Mouse (Mus musculus) lung, postnatal 14 days (tissue): ENCODE results near the gene Fam107b.

Experiments
- DNase-seq: peaks from one replicate; pipeline ENCODE4 v3.0.0; 2021

The Fam107b gene

DNA sequence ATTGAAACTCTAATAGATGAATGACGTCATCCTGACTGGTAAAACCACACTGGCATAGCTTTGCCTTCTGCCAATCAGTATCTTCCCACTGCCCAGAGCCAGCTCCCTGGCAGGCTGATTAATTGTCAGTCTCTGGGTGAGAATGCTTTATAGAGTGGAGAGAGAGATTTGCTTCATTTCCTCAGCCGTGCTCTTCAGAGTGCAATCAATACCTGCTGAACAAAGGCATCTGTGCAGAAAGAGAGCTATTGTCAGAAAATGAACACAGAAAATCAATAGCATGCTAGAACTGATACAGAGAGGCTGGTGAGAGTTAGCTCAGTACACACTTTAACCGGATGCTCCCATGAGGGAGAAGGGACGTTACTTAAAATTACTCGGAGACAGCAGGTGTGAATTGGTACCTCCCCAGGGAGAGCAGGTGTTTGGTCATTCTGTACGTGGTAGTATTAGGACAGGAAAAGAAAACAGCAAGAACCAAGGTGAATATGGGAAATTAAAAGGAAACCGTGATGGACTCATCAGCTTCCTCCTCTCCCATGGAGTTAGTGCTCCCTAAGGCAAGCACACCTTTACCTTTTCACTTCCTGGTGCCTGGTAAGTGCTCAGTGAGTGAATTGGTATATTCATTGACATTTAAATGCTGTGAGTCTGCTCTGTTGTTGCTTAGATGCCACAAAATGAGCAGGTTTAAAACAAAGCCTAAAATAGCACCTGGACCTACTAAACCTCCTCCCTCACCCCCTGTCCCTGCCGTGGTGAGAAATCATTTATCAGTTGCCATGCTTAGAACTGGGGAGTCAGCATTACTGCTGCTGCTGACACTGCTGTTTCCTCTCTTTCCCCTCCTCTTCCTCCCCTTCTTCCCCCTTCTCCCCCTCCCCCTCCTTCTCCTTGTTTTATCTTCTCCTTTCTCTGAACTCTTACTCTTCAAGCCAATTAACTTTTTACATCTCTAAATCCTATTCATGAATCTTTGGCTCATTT lies 38.9 kb downstream of the Fam107b start:
- DNase-seq, result no peak

GRCm38 (mm10) chr2:3618446-3618845 lies 48.2 kb downstream of the Fam107b start:
- no peak for DNase-seq

DNA sequence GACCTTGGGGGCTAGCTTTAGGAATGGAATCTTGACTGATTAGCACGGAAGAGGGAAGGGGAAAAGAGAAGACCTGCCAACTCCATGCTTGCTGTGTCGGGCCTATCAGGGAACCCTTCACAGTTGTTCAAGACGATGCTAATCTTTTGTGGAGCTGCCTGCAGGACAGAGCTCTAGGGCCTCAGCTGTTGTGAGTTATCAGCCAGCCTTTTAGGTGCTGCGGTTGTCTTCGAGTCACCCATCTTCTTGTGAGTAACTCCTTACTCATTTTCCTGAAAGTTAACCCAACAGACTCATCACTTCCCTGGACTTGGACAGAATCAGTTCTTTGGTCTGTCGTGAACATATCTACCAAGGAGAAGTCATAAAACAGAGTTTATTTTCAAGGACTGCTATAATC lies 51.3 kb downstream of the Fam107b start:
- DNase-seq, result no peak

DNA sequence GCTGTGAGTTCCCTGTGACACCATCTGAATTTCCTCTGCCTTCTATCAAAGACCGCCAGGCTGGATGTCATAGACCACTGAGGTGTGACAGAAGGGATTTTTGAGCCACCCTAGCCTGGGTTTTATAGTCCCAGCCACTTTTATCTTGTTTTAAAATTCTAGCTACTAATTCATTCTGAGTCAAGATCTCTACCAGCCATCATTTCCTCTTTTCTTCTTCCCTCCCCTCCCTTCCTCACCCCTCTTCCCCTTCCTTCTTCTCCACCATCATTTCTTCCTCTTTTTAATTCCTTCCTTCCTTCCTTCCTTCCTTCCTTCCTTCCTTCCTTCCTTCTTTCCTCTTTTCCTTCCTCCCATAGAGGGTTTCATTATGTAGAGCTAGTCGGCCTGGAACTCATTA lies 51.9 kb downstream of the Fam107b start:
- no peak for DNase-seq

DNA sequence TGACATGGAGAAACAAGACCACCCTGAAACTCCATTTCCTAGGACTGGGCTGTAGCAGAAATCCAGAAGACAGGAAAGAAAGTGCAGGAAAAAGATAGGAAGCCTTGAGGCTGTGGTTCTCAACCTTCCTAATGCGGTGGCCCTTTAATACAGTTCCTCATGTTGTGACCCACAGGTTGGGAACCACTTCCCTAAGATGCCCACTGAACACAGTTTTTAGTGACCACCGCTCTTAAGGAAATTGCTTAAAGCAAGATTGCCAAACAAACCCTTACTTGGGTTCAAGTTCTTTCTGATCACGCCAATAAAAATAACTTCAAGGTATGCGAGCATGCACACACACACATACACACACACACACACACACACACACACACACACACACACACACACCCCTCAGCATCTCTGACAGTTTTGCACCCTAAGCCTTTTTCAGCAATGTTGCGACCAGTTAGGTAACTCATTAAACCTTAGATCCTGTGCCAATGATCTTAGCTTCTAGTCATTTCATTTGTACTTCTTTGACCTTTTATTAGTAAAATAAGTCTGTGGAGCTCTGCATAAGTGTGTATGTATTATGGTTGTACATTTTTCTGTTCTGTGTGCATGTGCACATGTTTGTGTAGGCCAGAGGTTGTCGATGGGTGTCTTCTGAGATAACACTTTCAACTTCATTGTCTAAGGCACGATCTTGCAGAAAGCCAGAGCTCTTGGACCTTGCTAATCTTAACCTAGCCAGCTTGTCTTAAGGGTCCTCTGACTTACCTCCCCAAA lies 53.1 kb downstream of the Fam107b start:
- DNase-seq, result no peak

- DNase-seq, result no peak
Measured at GRCm38 (mm10) chr2:3623981-3624584, 53.8 kb downstream of the Fam107b start.

DNA sequence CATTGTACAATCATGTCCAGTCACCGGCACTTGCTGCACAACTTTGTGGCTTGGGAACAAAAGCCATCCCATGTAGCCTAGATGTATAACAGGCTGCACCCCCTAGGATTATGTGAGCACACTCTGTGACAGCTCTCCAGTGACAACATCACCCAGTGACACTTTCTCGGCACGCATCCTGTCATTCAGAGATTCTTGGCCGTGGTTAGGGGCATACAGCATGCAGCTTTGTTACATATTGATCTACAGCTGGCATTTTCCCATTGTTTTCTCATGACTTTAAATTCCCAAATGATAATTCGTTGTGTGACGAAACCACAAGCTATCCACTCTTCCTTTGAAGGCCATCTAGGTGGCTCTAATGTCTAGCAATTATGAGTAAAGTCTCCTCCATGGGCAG lies 58.8 kb downstream of the Fam107b start:
- DNase-seq, result no peak

DNA sequence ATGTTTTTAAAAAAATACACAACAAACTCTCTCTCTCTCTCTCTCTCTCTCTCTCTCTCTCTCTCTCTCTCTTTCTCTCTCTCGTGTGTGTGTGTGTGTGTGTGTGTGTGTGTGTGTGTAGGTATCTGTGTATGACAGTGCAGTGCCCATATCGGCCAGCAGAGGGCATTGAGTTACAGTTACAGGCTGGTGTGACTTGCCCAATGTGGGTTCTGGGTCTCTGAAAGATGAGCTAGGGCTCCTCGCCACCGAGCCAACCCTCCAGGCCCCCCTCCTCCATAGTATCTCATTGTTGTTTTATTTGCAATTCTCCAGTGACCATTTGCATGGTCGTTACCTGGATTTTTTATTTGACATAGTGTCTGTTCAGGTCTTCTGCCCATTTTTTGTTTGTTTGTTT lies 59.5 kb downstream of the Fam107b start:
- peak; percentile 14 for DNase-seq

GRCm38 (mm10) chr2:3630769-3631477 lies 60.6 kb downstream of the Fam107b start:
- DNase-seq, result no peak

GRCm38 (mm10) chr2:3633137-3633536 lies 62.8 kb downstream of the Fam107b start:
- no peak for DNase-seq

DNA sequence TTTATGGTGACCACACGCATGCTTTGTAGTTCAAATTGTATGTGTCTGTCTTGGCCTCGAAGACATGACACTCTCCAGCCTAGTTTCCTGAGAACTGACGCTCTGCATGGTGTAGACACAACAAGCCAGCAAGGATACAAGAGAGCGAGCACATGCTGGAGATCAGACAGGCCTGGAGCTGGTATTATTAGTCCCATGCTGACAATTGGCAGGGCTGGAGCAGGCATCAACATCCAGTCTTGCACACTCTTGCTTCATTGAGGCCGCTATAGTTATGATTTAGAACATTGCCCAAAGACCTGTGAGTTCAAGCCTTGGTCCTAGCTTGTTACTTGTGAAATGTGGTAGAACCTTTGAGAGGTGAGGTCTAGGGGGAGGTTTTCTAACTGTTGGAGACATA lies 66.5 kb downstream of the Fam107b start:
- DNase-seq, result no peak

GRCm38 (mm10) chr2:3641001-3641770 lies 70.9 kb downstream of the Fam107b start:
- no peak for DNase-seq

DNA sequence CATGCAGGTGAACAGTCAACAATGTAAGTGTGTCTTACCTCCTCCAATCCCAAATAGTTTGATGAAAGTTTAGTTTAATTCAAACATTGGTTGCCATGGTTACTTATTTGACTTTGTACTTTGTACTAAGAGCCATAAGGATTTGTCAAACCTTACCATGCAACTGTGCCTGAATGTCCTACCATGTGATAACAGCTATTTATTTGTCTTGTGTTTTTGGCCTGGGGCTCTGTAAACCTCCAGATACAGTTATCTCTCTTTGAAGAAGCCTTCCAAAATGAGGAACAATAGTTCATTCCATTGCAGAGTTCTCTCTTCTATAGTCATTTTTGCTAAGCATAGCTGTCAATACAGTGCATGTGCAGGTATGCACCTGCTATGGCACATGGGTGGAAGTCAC lies 72.7 kb downstream of the Fam107b start:
- DNase-seq, result no peak

GRCm38 (mm10) chr2:3645741-3646140 lies 75.5 kb downstream of the Fam107b start:
- DNase-seq, result no peak

GRCm38 (mm10) chr2:3649171-3649570 lies 78.9 kb downstream of the Fam107b start:
- no peak for DNase-seq

- no peak for DNase-seq
Measured at GRCm38 (mm10) chr2:3654606-3655005, 84.3 kb downstream of the Fam107b start.

- DNase-seq, result no peak
Measured at GRCm38 (mm10) chr2:3656091-3656490, 85.8 kb downstream of the Fam107b start.

GRCm38 (mm10) chr2:3656834-3657233 lies 86.5 kb downstream of the Fam107b start:
- no peak for DNase-seq

- no peak for DNase-seq
Measured at GRCm38 (mm10) chr2:3657376-3657775, 87.1 kb downstream of the Fam107b start.

DNA sequence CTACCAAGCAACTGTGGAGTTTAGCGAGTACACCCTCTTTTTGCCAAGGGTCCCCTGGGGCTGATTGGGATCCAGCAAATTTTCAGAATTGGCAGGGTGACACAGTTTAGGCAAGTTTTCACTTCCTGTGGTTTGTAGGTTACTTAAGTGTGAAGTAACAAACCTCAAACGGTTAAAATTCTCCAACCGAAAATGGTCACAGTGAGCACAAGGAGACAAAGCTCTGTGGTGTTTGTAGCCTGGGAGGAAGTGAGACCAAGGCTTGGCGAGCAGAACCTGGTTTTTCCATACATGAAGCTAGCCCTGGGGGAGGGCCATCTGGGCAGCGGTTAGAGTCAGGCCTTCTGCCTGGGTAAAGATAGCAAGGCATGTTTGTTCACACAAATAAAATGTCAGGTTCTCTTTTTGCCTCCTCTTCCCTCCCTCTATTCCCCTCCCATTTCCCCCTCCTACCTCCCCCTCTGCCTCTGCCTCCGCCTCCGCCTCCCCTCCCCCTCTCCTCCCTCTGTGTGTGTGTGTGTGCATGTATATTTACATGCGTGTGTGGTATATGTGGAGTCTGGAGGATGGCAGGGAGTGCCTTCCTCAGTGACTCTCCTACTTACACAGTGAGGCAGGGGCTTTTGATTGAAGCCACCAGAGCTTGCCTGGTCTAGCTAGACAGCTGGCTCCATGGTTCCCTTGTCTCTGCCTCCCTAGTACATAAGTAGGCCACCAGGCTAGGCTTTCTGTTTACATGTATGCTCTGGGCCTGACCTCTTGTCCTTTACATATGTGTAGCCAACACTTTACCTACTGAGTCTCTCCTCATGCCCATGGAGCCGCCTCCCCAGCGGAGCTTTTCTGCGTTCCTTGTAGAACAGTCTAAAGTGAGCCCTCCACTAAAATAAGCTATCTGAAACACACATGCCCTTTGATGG lies 87.8 kb downstream of the Fam107b start:
- peak; percentile 41 for DNase-seq

- DNase-seq, result no peak
Measured at GRCm38 (mm10) chr2:3658900-3659299, 88.6 kb downstream of the Fam107b start.
